Mouse (Mus musculus): ENCODE data around the gene Wnt10a. TPM values are rescaled to one million over a fixed set of nuclear protein-coding genes. Genes with fewer than 3 reads are reported as not detected.

Wnt10a gene
- total and polyA plus RNA-seq, 3 experiments: 126 to 187 (median 155) TPM

DNA sequence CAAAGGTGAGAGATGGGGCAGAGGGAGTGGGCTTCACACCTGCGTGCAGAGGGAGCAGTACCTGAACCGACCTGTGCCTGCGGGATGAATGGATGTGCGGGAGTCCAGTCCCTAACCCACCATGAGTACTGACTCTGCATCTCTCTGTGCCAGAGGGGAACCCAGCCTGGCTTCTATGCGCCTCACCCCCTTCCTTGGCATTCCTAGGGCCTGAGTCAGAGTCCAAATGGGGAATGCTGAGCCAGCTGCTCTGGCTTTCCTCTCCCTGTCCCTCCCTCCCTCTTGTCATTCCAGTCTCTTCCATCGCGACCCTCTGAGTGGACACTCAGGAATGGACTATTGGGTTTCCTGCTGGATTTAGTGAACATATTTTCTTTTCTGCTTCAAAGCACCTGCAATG, 42.0 kb upstream of the Wnt10a start:
- Histone ChIP-seq H3K27ac (ENCODE audit: insufficient read depth, low read depth) (no peak overlapping the region), H3K9me3 (replicated peaks; ENCODE audit: low read length) (no peaks in the 10 kb centered on the region), H3K79me2 (replicated peaks; ENCODE audit: control insufficient read depth, extremely low read depth, insufficient read depth, poor library complexity, severe bottlenecking) (no peaks in the 10 kb centered on the region), H3K27me3 (replicated peaks) (peaks cover 10% of the 10 kb centered on the region), H3K9ac (ENCODE audit: insufficient read depth, low read depth) (no peak overlapping the region), H3K4me1 (ENCODE audit: control insufficient read depth in 1 of 2, insufficient read depth in 2 of 2) (peaks cover 21 to 28% of the 10 kb centered on the region in 2 experiments), H3K4me3 (replicated peaks in 1 of 3; ENCODE audit: low read depth in 2 of 3, low read length in 2 of 3, poor library complexity in 1 of 3) (peak overlapping the region in 1 of 3 experiments; percentile 2), H3K4me2 (ENCODE audit: insufficient read depth, low read depth, poor library complexity, severe bottlenecking) (peak overlapping the region; percentile 30), H3K36me3 (replicated peaks in 1 of 2; ENCODE audit: control insufficient read depth in 1 of 2, insufficient read depth in 1 of 2, low read length in 1 of 2) (no peaks in the 10 kb centered on the region)
- in situ Hi-C loops (cut with MboI; ENCODE audit: low pct_ligation_motif_present, low pct_unique_long_range_greater_than_20kb, low sequenced_read_pairs): no loop called here
- no peak for TF ChIP-seq IRF4 (IDR thresholded peaks at IDR 0.05; ENCODE audit: low read depth, low read length)
- no peak for TF ChIP-seq CHD1 (IDR thresholded peaks at IDR 0.05; ENCODE audit: low read depth, low read length)
- TF ChIP-seq MAZ (IDR thresholded peaks at IDR 0.05; ENCODE audit: low read depth, low read length): no peak
- no peak for TF ChIP-seq GABPA (IDR thresholded peaks at IDR 0.05; ENCODE audit: insufficient replicate concordance, low read depth, low read length)
- no peak for TF ChIP-seq NELFE (IDR thresholded peaks at IDR 0.05; ENCODE audit: low read depth, low read length)
- dilution Hi-C loops (cut with MboI; ENCODE audit: extremely low pct_ligation_motif_present, extremely low pct_unique_long_range_greater_than_20kb, low sequenced_read_pairs): no loop called here
- DNase-seq (ENCODE audit: extremely low read depth): no peak

DNA sequence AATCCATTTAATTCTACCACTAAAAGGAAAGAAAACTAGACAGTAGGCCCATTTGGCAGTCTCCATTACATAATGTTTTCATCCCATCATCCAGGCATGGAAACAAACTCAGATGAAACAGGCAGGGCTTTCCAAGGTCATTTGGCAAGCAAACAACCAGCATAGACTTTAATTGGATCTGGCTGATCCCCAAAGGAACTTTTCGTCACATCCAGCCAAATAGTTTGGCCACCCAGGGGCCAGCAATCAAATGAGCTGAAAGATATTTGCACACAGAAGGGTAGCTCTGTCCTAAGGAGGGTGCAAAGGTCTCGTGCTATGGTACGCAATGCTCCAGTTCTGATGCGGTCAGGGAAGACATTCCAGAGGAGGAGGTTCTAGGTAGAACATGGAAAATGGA, 40.6 kb upstream of the Wnt10a start:
- no peak for DNase-seq (ENCODE audit: extremely low read depth)
- no peak for TF ChIP-seq MAFK (IDR thresholded peaks at IDR 0.05; ENCODE audit: insufficient replicate concordance, low read length)
- no peak for TF ChIP-seq KAT2A (IDR thresholded peaks at IDR 0.05; ENCODE audit: insufficient replicate concordance, low read length)
- TF ChIP-seq UBTF (IDR thresholded peaks at IDR 0.05; ENCODE audit: low read depth, low read length): no peak
- TF ChIP-seq JUND (conservative IDR thresholded peaks at IDR 0.05; ENCODE audit: low read depth, low read length): no peak
- TF ChIP-seq ZMIZ1 (IDR thresholded peaks at IDR 0.05; ENCODE audit: low read depth, low read length): no peak
- no peak for TF ChIP-seq ELF1 (IDR thresholded peaks at IDR 0.05; ENCODE audit: low read depth, low read length)
- no peak for TF ChIP-seq ZNF384 (IDR thresholded peaks at IDR 0.05; ENCODE audit: low read depth, low read length)
- no peak for TF ChIP-seq SIN3A (IDR thresholded peaks at IDR 0.05; ENCODE audit: low read length)
- TF ChIP-seq JUN (IDR thresholded peaks at IDR 0.05; ENCODE audit: insufficient read depth, low read depth, low read length): no peak
- TF ChIP-seq CTCF (conservative IDR thresholded peaks at IDR 0.05 in 1 of 2, IDR thresholded peaks at IDR 0.05 in 1 of 2; ENCODE audit: low read depth in 2 of 2, low read length in 2 of 2): no peak
- no peak for TF ChIP-seq NRF1 (IDR thresholded peaks at IDR 0.05; ENCODE audit: low read depth, low read length)
- no peak for TF ChIP-seq MEF2A (IDR thresholded peaks at IDR 0.05; ENCODE audit: borderline replicate concordance, low read depth, low read length)
- no peak for TF ChIP-seq USF2 (conservative IDR thresholded peaks at IDR 0.05; ENCODE audit: low read depth, low read length)
- H3K79me2 ChIP-seq (replicated peaks; ENCODE audit: control insufficient read depth, extremely low read depth, insufficient read depth, poor library complexity, severe bottlenecking): no peaks in the 10 kb centered on the region
- H3K9me3 ChIP-seq (replicated peaks; ENCODE audit: low read length): no peaks in the 10 kb centered on the region
- H3K9ac ChIP-seq (ENCODE audit: insufficient read depth, low read depth): no peak overlapping the region
- H3K4me2 ChIP-seq (ENCODE audit: insufficient read depth, low read depth, poor library complexity, severe bottlenecking): no peak overlapping the region
- H3K27ac ChIP-seq (ENCODE audit: insufficient read depth, low read depth): no peak overlapping the region
- no peaks in the 10 kb centered on the region for H3K36me3 ChIP-seq (replicated peaks in 1 of 2; ENCODE audit: control insufficient read depth in 1 of 2, insufficient read depth in 1 of 2, low read length in 1 of 2)
- peaks cover 10% of the 10 kb centered on the region for H3K27me3 ChIP-seq (replicated peaks)
- in situ Hi-C loops (cut with MboI; ENCODE audit: low pct_ligation_motif_present, low pct_unique_long_range_greater_than_20kb, low sequenced_read_pairs): loop anchor here (5.0 to 10.0 kb wide), 2 partner anchors 33 to 106 kb away; no protein-coding TSS in a partner anchor
- dilution Hi-C loops (cut with MboI; ENCODE audit: extremely low pct_ligation_motif_present, extremely low pct_unique_long_range_greater_than_20kb, low sequenced_read_pairs): no loop called here
- no peak overlapping the region for H3K4me3 ChIP-seq (replicated peaks in 1 of 3; ENCODE audit: low read depth in 2 of 3, low read length in 2 of 3, poor library complexity in 1 of 3)
- peaks cover 21 to 33% of the 10 kb centered on the region in 2 experiments for H3K4me1 ChIP-seq (ENCODE audit: control insufficient read depth in 1 of 2, insufficient read depth in 2 of 2)

Measured in CH12.LX (cell line).